27 mouse cellular contexts compared by ENCODE assay signal in the genomic region with DNA sequence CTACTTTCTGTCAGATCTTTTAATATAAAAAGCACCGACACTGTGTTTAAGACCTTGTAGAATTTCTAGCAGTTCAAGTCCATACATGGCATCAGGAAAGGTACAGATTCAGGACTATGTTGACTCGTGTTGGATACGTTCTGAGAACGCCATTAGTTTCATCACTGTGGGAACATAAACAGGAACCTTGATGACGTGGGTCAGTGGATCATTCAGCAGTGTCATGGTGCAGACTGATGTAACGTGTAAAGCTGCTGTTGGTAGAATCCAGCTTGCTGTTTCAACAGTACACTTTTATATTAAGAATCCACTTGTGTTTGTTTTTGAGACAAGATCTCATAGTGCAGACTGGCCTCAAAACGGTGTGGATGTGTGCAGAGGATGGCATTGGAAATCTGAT. TPM values are rescaled to one million over a fixed set of nuclear protein-coding genes. Genes with fewer than 3 reads are reported as not detected.
DNase-seq lines count a peak whose midpoint lies in the region; ATAC-seq and TF ChIP-seq lines count a peak whose summit lies in the region.
"Had no signal": no experiment of that assay in that cellular context is flagged by ENCODE, and none has a peak within 500 bp of the region (broad histone marks: within the 10 kb centered on the region; RNA-seq: fewer than 3 reads in every experiment).

No protein-coding gene starts in this region.

- WGBS in intestine, embryonic 14.5 days: 63% methylated on average over 7 of the region's 7 CpGs
- 66% methylated on average over 7 of the region's 7 CpGs for WGBS in intestine, embryonic 16.5 days
- 34% methylated on average over 7 of the region's 7 CpGs for WGBS in kidney, postnatal 0 days
- 77% methylated on average over 7 of the region's 7 CpGs for WGBS in midbrain, postnatal 0 days

- no peak overlapping the region for H3K4me2 ChIP-seq in intestine, embryonic 14.5 days (ENCODE audit: low read length)
- no peak overlapping the region for H3K4me2 ChIP-seq in intestine, embryonic 16.5 days (ENCODE audit: low read depth, low read length)
- no peak overlapping the region for H3K4me2 ChIP-seq in kidney, postnatal 0 days (ENCODE audit: low read length)
- no peak overlapping the region for H3K4me2 ChIP-seq in midbrain, postnatal 0 days (ENCODE audit: low read depth, low read length, poor library complexity, severe bottlenecking)
- H3K4me2 ChIP-seq: forebrain, embryonic 13.5 days; hindbrain, embryonic 13.5 days; limb, embryonic 12.5 days; midbrain, embryonic 15.5 days; neural tube, embryonic 12.5 days had no signal

- H3K36me3 ChIP-seq in intestine, embryonic 14.5 days (ENCODE audit: control insufficient read depth, insufficient read depth, low read length): peaks cover 22% of the 10 kb centered on the region
- H3K36me3 ChIP-seq in intestine, embryonic 16.5 days (ENCODE audit: control insufficient read depth, insufficient read depth, low read length): no peaks in the 10 kb centered on the region
- peaks cover 5% of the 10 kb centered on the region; the same call in 1 of the 2 replicates for H3K36me3 ChIP-seq in kidney, postnatal 0 days (ENCODE audit: insufficient read depth, low read length)
- H3K36me3 ChIP-seq in midbrain, postnatal 0 days (ENCODE audit: insufficient read depth, low read length): no peaks in the 10 kb centered on the region
- H3K36me3 ChIP-seq: midbrain, embryonic 15.5 days; neural tube, embryonic 12.5 days had no signal

- H3K4me3 ChIP-seq in intestine, embryonic 14.5 days (ENCODE audit: low read depth, low read length): no peak overlapping the region
- no peak overlapping the region for H3K4me3 ChIP-seq in intestine, embryonic 16.5 days (ENCODE audit: low read length)
- no peak overlapping the region for H3K4me3 ChIP-seq in kidney, postnatal 0 days (replicated peaks; ENCODE audit: low read depth, low read length)
- no peak overlapping the region for H3K4me3 ChIP-seq in midbrain, postnatal 0 days (ENCODE audit: low read depth, low read length)
- H3K4me3 ChIP-seq: forebrain, embryonic 13.5 days; heart, embryonic 10.5 days; hindbrain, embryonic 13.5 days; limb, embryonic 12.5 days; midbrain, embryonic 10.5 days; midbrain, embryonic 15.5 days; myocyte; neural tube, embryonic 12.5 days had no signal

- H3K4me1 ChIP-seq in intestine, embryonic 14.5 days (replicated peaks; ENCODE audit: control insufficient read depth, insufficient read depth, low read length): no peaks in the 10 kb centered on the region
- H3K4me1 ChIP-seq in intestine, embryonic 16.5 days (ENCODE audit: control insufficient read depth, insufficient read depth, low read length): no peaks in the 10 kb centered on the region
- H3K4me1 ChIP-seq in kidney, postnatal 0 days (replicated peaks; ENCODE audit: insufficient read depth, low read length): 0 out of 2 replicates have a peak, but pooled peaks cover 9% of the 10 kb centered on the region
- no peaks in the 10 kb centered on the region for H3K4me1 ChIP-seq in midbrain, postnatal 0 days (ENCODE audit: insufficient read depth, low read length)
- H3K4me1 ChIP-seq: forebrain, embryonic 13.5 days; limb, embryonic 12.5 days; midbrain, embryonic 10.5 days; midbrain, embryonic 15.5 days; neural tube, embryonic 12.5 days had no signal

- peak; percentile 48 for DNase-seq in intestine, embryonic 14.5 days (ENCODE audit: low spot score)
- peak; percentile 39 for DNase-seq in kidney, postnatal 0 days (ENCODE audit: low spot score)
- DNase-seq in kidney, adult 8-10 months: no peak
- peak; percentile 49 for DNase-seq in 416B (ENCODE audit: low read depth)
- DNase-seq in midbrain, postnatal 0 days (ENCODE audit: low spot score): no peak
- DNase-seq: adrenal gland, postnatal 10 days; cerebellum, adult 8-10 months; cerebellum, postnatal 25 days; gastrocnemius, postnatal 10 days; heart, postnatal 4 days; kidney, adult 9 months; right cerebral cortex, postnatal 4 days; thymus, adult 2 months; thymus, postnatal 36 days had no signal

- ATAC-seq in intestine, embryonic 14.5 days (replicated peaks; ENCODE audit: low FRiP score, low TSS enrichment, low read depth): no peak
- no peak for ATAC-seq in intestine, embryonic 16.5 days
- ATAC-seq in kidney, postnatal 0 days (replicated peaks; ENCODE audit: low FRiP score, low read depth): 0 out of 2 replicates have a peak, but pooled peaks have one; percentile 22
- ATAC-seq in megakaryocyte progenitor cell, adult 5-6 weeks (replicated peaks; ENCODE audit: poor library complexity): peak; percentile 70
- ATAC-seq in midbrain, postnatal 0 days (ENCODE audit: low FRiP score): no peak
- ATAC-seq: forebrain, embryonic 13.5 days; midbrain, embryonic 15.5 days; Patski had no signal

- TF ChIP-seq CTCF in kidney, postnatal 0 days (IDR thresholded peaks at IDR 0.05; ENCODE audit: low read depth): no peak
- TF ChIP-seq CTCF in midbrain, postnatal 0 days (IDR thresholded peaks at IDR 0.05): no peak

- no peak overlapping the region for H3K27ac ChIP-seq in intestine, embryonic 14.5 days (ENCODE audit: low read depth)
- no peak overlapping the region for H3K27ac ChIP-seq in intestine, embryonic 16.5 days (ENCODE audit: low read length)
- peak overlapping the region; percentile 50 for H3K27ac ChIP-seq in kidney, postnatal 0 days
- no peak overlapping the region for H3K27ac ChIP-seq in midbrain, postnatal 0 days (ENCODE audit: low read depth, low read length)
- H3K27ac ChIP-seq: forebrain, embryonic 13.5 days; heart, embryonic 10.5 days; hindbrain, embryonic 13.5 days; limb, embryonic 12.5 days; macrophage; midbrain, embryonic 10.5 days; midbrain, embryonic 15.5 days; neural tube, embryonic 12.5 days; stomach, postnatal 0 days had no signal

- H3K9ac ChIP-seq in intestine, embryonic 14.5 days (ENCODE audit: low read length): no peak overlapping the region
- no peak overlapping the region for H3K9ac ChIP-seq in intestine, embryonic 16.5 days (ENCODE audit: low read depth, low read length)
- H3K9ac ChIP-seq in kidney, postnatal 0 days (ENCODE audit: low read depth, low read length): no peak overlapping the region
- no peak overlapping the region for H3K9ac ChIP-seq in midbrain, postnatal 0 days (replicated peaks; ENCODE audit: low read length, poor library complexity, severe bottlenecking)
- H3K9ac ChIP-seq: forebrain, embryonic 13.5 days; hindbrain, embryonic 13.5 days; limb, embryonic 12.5 days; midbrain, embryonic 15.5 days; neural tube, embryonic 12.5 days had no signal

- H3K9me3 ChIP-seq in intestine, embryonic 14.5 days (ENCODE audit: control insufficient read depth, low read length): no peaks in the 10 kb centered on the region
- no peaks in the 10 kb centered on the region for H3K9me3 ChIP-seq in intestine, embryonic 16.5 days (ENCODE audit: control insufficient read depth, low read length)
- H3K9me3 ChIP-seq in kidney, postnatal 0 days (replicated peaks; ENCODE audit: low read length): no peaks in the 10 kb centered on the region
- H3K9me3 ChIP-seq in midbrain, postnatal 0 days (ENCODE audit: low read length): no peaks in the 10 kb centered on the region
- H3K9me3 ChIP-seq: forebrain, embryonic 13.5 days; heart, embryonic 10.5 days; hindbrain, embryonic 13.5 days; limb, embryonic 12.5 days; midbrain, embryonic 10.5 days; midbrain, embryonic 15.5 days; neural tube, embryonic 12.5 days had no signal

- H3K27me3 ChIP-seq in intestine, embryonic 14.5 days (replicated peaks; ENCODE audit: control insufficient read depth, insufficient read depth, low read length): no peaks in the 10 kb centered on the region
- H3K27me3 ChIP-seq in intestine, embryonic 16.5 days (replicated peaks; ENCODE audit: control insufficient read depth, insufficient read depth, low read length): no peaks in the 10 kb centered on the region
- H3K27me3 ChIP-seq in kidney, postnatal 0 days (ENCODE audit: insufficient read depth, low read length): no peaks in the 10 kb centered on the region
- H3K27me3 ChIP-seq in midbrain, postnatal 0 days (ENCODE audit: insufficient read depth, low read length): no peaks in the 10 kb centered on the region
- H3K27me3 ChIP-seq: forebrain, embryonic 13.5 days; hindbrain, embryonic 13.5 days; limb, embryonic 12.5 days; midbrain, embryonic 15.5 days; neural tube, embryonic 12.5 days; Patski had no signal

RNA-seq across cellular contexts. Expression of a gene that starts 28.8 kb away (rescaled TPM):
- polyA plus RNA-seq in intestine, embryonic 14.5 days (2014; fragmentation: Nextera tagmentation; extraction: Ambion mirVana): 120 and 133 TPM in 2 replicates
- 99.0 and 113 TPM in 2 replicates for polyA plus RNA-seq in intestine, embryonic 16.5 days (2015; fragmentation: Nextera tagmentation; extraction: Ambion mirVana)
- polyA plus RNA-seq in kidney, postnatal 0 days (2015; fragmentation: Nextera tagmentation; extraction: Ambion mirVana): 158 and 160 TPM in 2 replicates
- total RNA-seq in megakaryocyte progenitor cell, adult 5-6 weeks (2015): 164 and 174 TPM in 2 replicates
- total RNA-seq in megakaryocyte progenitor cell, adult 5-6 weeks (2017): 130 and 179 TPM in 2 replicates
- total RNA-seq in midbrain, postnatal 0 days (2014; rRNA removed): 89.0 and 109 TPM in 2 replicates
- polyA plus RNA-seq in midbrain, postnatal 0 days (2015; fragmentation: Nextera tagmentation; extraction: Ambion mirVana): 178 and 196 TPM in 2 replicates

RNA-seq across cellular contexts. Expression of a gene that starts 51.1 kb away (rescaled TPM):
- 75.3 and 85.3 TPM in 2 replicates for polyA plus RNA-seq in intestine, embryonic 14.5 days (2014; fragmentation: Nextera tagmentation; extraction: Ambion mirVana)
- 39.6 and 45.7 TPM in 2 replicates for polyA plus RNA-seq in intestine, embryonic 16.5 days (2015; fragmentation: Nextera tagmentation; extraction: Ambion mirVana)
- 164 and 165 TPM in 2 replicates for polyA plus RNA-seq in kidney, postnatal 0 days (2015; fragmentation: Nextera tagmentation; extraction: Ambion mirVana)
- total RNA-seq in megakaryocyte progenitor cell, adult 5-6 weeks (2015): 23.4 and 30.9 TPM in 2 replicates
- total RNA-seq in megakaryocyte progenitor cell, adult 5-6 weeks (2017): 9.5 and 20.9 TPM in 2 replicates
- 30.5 and 30.7 TPM in 2 replicates for total RNA-seq in midbrain, postnatal 0 days (2014; rRNA removed)
- polyA plus RNA-seq in midbrain, postnatal 0 days (2015; fragmentation: Nextera tagmentation; extraction: Ambion mirVana): 26.7 and 30.8 TPM in 2 replicates

Comparison
In these comparisons a context has a peak if more than half of its experiments do, and no peak if none do; other contexts are left out.
1. DNase-seq: peak in intestine, embryonic 14.5 days (single experiment), kidney, postnatal 0 days (single experiment) and 416B (single experiment); none in kidney, adult 8-10 months (0 of 2) and midbrain, postnatal 0 days (single experiment).
2. ATAC-seq: peak in kidney, postnatal 0 days (single experiment) and megakaryocyte progenitor cell, adult 5-6 weeks (single experiment); none in intestine, embryonic 14.5 days (single experiment), intestine, embryonic 16.5 days (single experiment) and midbrain, postnatal 0 days (single experiment).